Mouse (Mus musculus) forebrain, embryonic 16.5 days (tissue): ENCODE data around the gene Sema3a. TPM values are rescaled to one million over a fixed set of nuclear protein-coding genes. Genes with fewer than 3 reads are reported as not detected.
A peak's percentile ranks its signal among the peaks of the same experiment; 100 is the strongest.

Experiments
- ATAC-seq: fragments of 200-750 bp; cut with Nextera tagmentation; 2 replicates; pipeline ENCODE4 v1.8.0; 2017; ENCODE audit warnings: mild to moderate bottlenecking, moderate library complexity
- H3K27ac ChIP-seq: fragments of 300-500 bp; sonication (generic); 2 replicates; pipeline ENCODE4 v1.5.1; 2014; ENCODE audit warnings: low read length, control low read depth
- H3K27me3 ChIP-seq: fragments of 300-500 bp; sonication (generic); replicated peaks from 2 replicates; pipeline ENCODE4 v1.6.1; 2014; ENCODE audit warnings: low read length; ENCODE audit not compliant: control insufficient read depth, insufficient read depth
- H3K36me3 ChIP-seq: fragments of 300-500 bp; sonication (generic); 2 replicates; pipeline ENCODE4 v1.6.1; 2014; ENCODE audit not compliant: control insufficient read depth, insufficient read depth
- H3K4me1 ChIP-seq: fragments of 300-500 bp; sonication (generic); replicated peaks from 2 replicates; pipeline ENCODE4 v1.6.1; 2014; ENCODE audit warnings: low read length; ENCODE audit not compliant: control insufficient read depth, insufficient read depth
- H3K4me2 ChIP-seq: fragments of 300-500 bp; sonication (generic); 2 replicates; pipeline ENCODE4 v1.6.1; 2014; ENCODE audit warnings: mild to moderate bottlenecking, low read length, control low read depth
- H3K4me3 ChIP-seq: fragments of 300-500 bp; sonication (generic); replicated peaks from 2 replicates; pipeline ENCODE4 v1.5.1; 2014; ENCODE audit warnings: mild to moderate bottlenecking, low read length, control low read depth
- H3K9ac ChIP-seq: fragments of 300-500 bp; sonication (generic); replicated peaks from 2 replicates; pipeline ENCODE4 v1.6.1; 2014; ENCODE audit warnings: low read depth, low read length, control low read depth
- H3K9me3 ChIP-seq: fragments of 300-500 bp; sonication (generic); 2 replicates; pipeline ENCODE4 v1.6.1; 2016; ENCODE audit warnings: low read length; ENCODE audit not compliant: control insufficient read depth
- WGBS: fragments of 180-500 bp; shearing (Covaris S2); extraction: QIAGEN DNeasy Blood & Tissue Kit; methylation state at CpG from one replicate; pipeline ENCODE4 v1.1.7; 2014; 5-methylcytosine and 5-hydroxymethylcytosine counted together
- polyA plus RNA-seq: library from polyadenylated mRNA; unstranded; fragments of >200 nt; fragmentation: Nextera tagmentation; extraction: Ambion mirVana; gene quantifications from 2 replicates; pipeline ENCODE4 v1.2.1, GENCODE M21; 2015

Gene Sema3a
- polyA plus RNA-seq, 1 experiment from 2014 or later = 22.1 TPM

- H3K4me1 ChIP-seq = no peaks in the 10 kb centered on the region
- no peak for ATAC-seq
- no peaks in the 10 kb centered on the region for H3K9me3 ChIP-seq
- 93% methylated on average over 3 of the region's 3 CpGs for WGBS
- no peak overlapping the region for H3K4me2 ChIP-seq
- H3K27ac ChIP-seq = no peak overlapping the region
- no peak overlapping the region for H3K4me3 ChIP-seq
- no peak overlapping the region for H3K9ac ChIP-seq
- H3K36me3 ChIP-seq = no peaks in the 10 kb centered on the region
- H3K27me3 ChIP-seq = no peaks in the 10 kb centered on the region
Observed at GRCm38 (mm10) chr5:13386603-13387002, 261.4 kb downstream of the Sema3a start.

GRCm38 (mm10) chr5:13387679-13388078 is 262.5 kb downstream of the Sema3a start:
- Histone ChIP-seq H3K9me3 (no peaks in the 10 kb centered on the region), H3K4me3 (no peak overlapping the region), H3K36me3 (no peaks in the 10 kb centered on the region), H3K9ac (no peak overlapping the region), H3K4me1 (no peaks in the 10 kb centered on the region), H3K27me3 (no peaks in the 10 kb centered on the region), H3K27ac (no peak overlapping the region), H3K4me2 (no peak overlapping the region)
- no peak for ATAC-seq
- 82% methylated on average over 3 of the region's 3 CpGs for WGBS

- Histone ChIP-seq H3K36me3 (no peaks in the 10 kb centered on the region), H3K4me1 (0 out of 2 replicates have a peak, but pooled peaks cover 3% of the 10 kb centered on the region), H3K27me3 (no peaks in the 10 kb centered on the region), H3K4me2 (no peak overlapping the region), H3K9me3 (no peaks in the 10 kb centered on the region), H3K9ac (no peak overlapping the region), H3K27ac (no peak overlapping the region), H3K4me3 (no peak overlapping the region)
- no peak for ATAC-seq
- WGBS = 75% methylated on average over 3 of the region's 3 CpGs
Observed at GRCm38 (mm10) chr5:13389995-13390394, 264.8 kb downstream of the Sema3a start.

- Histone ChIP-seq H3K9me3 (no peaks in the 10 kb centered on the region), H3K36me3 (no peaks in the 10 kb centered on the region), H3K4me3 (no peak overlapping the region), H3K4me1 (peaks cover 8% of the 10 kb centered on the region; the same call in 1 of the 2 replicates), H3K4me2 (no peak overlapping the region), H3K9ac (no peak overlapping the region), H3K27ac (no peak overlapping the region), H3K27me3 (no peaks in the 10 kb centered on the region)
- peak; percentile 65 for ATAC-seq
- WGBS = 18% methylated on average over 1 of the region's 1 CpGs
Observed at GRCm38 (mm10) chr5:13405432-13405831, 280.2 kb downstream of the Sema3a start.

- Histone ChIP-seq H3K27ac (no peak overlapping the region), H3K27me3 (no peaks in the 10 kb centered on the region), H3K4me3 (no peak overlapping the region), H3K4me2 (no peak overlapping the region), H3K36me3 (no peaks in the 10 kb centered on the region), H3K9ac (no peak overlapping the region), H3K9me3 (no peaks in the 10 kb centered on the region), H3K4me1 (peaks cover 8% of the 10 kb centered on the region; the same call in 1 of the 2 replicates)
- WGBS = 89% methylated on average over 2 of the region's 2 CpGs
- no peak for ATAC-seq
Observed at GRCm38 (mm10) chr5:13406131-13406530, 280.9 kb downstream of the Sema3a start.

GRCm38 (mm10) chr5:13411920-13412319 is 286.7 kb downstream of the Sema3a start:
- ATAC-seq = no peak
- no peaks in the 10 kb centered on the region for H3K9me3 ChIP-seq
- no peaks in the 10 kb centered on the region for H3K36me3 ChIP-seq
- no peak overlapping the region for H3K27ac ChIP-seq
- H3K27me3 ChIP-seq = no peaks in the 10 kb centered on the region
- H3K4me3 ChIP-seq = no peak overlapping the region
- no peak overlapping the region for H3K4me2 ChIP-seq
- H3K9ac ChIP-seq = no peak overlapping the region
- 86% methylated on average over 2 of the region's 2 CpGs for WGBS
- H3K4me1 ChIP-seq = peaks cover 3% of the 10 kb centered on the region

- no peak overlapping the region for H3K27ac ChIP-seq
- H3K4me1 ChIP-seq = peaks cover 3% of the 10 kb centered on the region
- no peaks in the 10 kb centered on the region for H3K36me3 ChIP-seq
- ATAC-seq = peak; percentile 75
- no peak overlapping the region for H3K4me2 ChIP-seq
- H3K27me3 ChIP-seq = no peaks in the 10 kb centered on the region
- no peaks in the 10 kb centered on the region for H3K9me3 ChIP-seq
- no peak overlapping the region for H3K4me3 ChIP-seq
- H3K9ac ChIP-seq = no peak overlapping the region
- 7% methylated on average over 2 of the region's 2 CpGs for WGBS
Observed at GRCm38 (mm10) chr5:13413915-13414525, 288.8 kb downstream of the Sema3a start.

GRCm38 (mm10) chr5:13416960-13417710 is 291.9 kb downstream of the Sema3a start:
- ATAC-seq = no peak
- H3K4me1 ChIP-seq = peaks cover 6% of the 10 kb centered on the region
- H3K9ac ChIP-seq = no peak overlapping the region
- H3K36me3 ChIP-seq = no peaks in the 10 kb centered on the region
- H3K27me3 ChIP-seq = no peaks in the 10 kb centered on the region
- H3K4me2 ChIP-seq = no peak overlapping the region
- H3K9me3 ChIP-seq = no peaks in the 10 kb centered on the region
- H3K4me3 ChIP-seq = no peak overlapping the region
- H3K27ac ChIP-seq = no peak overlapping the region
- WGBS = 30% methylated on average over 3 of the region's 3 CpGs

- Histone ChIP-seq H3K27ac (peak overlapping the region; percentile 60), H3K36me3 (no peaks in the 10 kb centered on the region), H3K9ac (no peak overlapping the region), H3K9me3 (no peaks in the 10 kb centered on the region), H3K27me3 (no peaks in the 10 kb centered on the region), H3K4me2 (no peak overlapping the region), H3K4me3 (no peak overlapping the region), H3K4me1 (peaks cover 4% of the 10 kb centered on the region)
- ATAC-seq = peak; percentile 95
- whole genome bisulfite sequencing = 17% methylated on average over 5 of the region's 5 CpGs
Observed at GRCm38 (mm10) chr5:13421276-13421925, 296.2 kb downstream of the Sema3a start.
